Mouse (Mus musculus) layer of hippocampus, postnatal 36 days (tissue): ENCODE measurements around the gene Map3k10. TPM values are rescaled to one million over a fixed set of nuclear protein-coding genes. Genes with fewer than 3 reads are reported as not detected.

Experiments
- DNase-seq, 2 experiments: peaks; one replicate each; pipeline ENCODE4 v3.0.0; 2022
- total RNA-seq, 2 experiments: library from RNA; stranded (reverse); gene quantifications; 2 replicates each; pipeline ENCODE4 v1.2.3; 2021

Map3k10 gene
- total RNA-seq, 2 experiments from 2014 or later = 177 to 185 TPM

DNA sequence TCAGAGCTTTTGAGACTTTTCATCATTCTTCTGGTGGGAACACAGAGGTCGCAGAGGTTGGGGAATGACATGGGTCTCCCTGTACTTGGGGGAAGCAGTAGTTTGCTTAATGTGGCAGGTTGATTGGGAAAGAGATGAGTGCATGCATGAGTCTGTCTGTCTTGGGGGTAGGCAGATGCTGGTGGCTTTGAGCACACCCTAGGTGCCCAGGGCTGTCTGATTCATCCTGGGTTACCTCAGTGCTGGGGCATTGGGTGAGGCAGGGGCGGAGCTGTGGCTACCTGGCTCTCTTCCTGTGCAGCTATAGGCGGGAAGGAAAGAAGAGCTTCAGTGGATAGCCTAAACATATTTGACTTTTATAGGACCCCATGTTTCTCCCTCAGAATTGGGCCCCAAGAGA, 66.3 kb downstream of the Map3k10 start:
- no peak for DNase-seq

DNA sequence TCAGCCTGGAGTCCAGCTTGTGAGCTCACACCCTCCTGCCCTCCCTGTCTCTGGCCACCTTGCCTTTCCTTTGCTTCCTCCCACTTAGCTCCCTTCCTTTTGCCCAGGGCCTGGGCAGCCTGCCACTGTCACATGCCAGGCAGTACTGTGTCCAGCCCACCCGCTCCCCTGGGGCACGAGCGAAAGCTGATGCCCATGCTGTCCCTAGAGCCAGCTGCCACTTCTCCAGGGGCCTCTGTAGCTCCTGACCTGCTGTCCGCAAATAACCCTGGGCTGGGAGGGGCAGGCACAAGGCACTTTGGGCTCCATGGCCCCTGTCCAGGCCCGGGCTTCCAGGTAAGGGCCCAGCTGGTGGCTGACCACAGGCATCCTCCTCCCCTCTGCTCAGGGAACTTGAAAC, 66.8 kb downstream of the Map3k10 start:
- peak in 1 of 2 experiments; percentile 66 for DNase-seq

DNA sequence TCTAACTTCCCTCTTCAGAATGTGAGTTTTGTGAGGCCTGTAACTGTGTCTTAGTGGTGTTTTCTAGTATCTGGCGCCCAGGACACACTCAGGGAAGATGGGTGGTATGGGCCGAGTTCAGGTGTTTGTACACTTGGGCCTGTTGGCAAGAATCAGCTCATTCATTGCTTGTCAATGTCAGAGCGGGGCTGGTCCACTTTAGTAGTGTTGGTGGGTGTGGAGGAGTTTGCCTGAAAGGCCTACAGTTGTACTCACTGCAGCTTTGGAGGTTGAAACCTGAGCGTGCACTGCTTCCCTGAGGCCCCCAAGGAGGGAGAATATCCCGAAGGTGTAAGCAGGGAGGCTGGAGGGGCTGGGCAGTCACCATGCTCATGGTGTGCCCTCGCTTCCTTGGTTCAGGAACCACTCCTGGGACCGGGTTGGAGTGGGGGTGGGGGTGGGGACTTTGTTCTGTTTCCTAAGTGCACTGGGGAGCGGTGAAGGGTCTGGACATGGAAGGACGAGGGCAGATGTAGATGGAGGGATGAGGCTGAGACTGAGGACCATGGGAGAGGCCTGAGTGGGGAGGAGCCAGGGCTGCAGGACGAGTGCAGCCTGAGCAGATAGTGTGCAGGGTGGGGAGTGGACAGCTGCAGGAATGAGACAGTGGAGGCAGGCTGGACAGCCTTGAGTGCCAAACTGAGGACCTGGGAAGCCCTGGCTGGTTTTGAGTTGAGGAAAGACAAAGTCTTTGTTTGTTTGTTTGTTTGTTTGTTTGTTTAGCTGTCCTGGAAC, 67.7 kb downstream of the Map3k10 start:
- no peak for DNase-seq

Other genes starting within 250 kb of the Map3k10 start
- 100 to 1,000 TPM; 132 to 146 TPM for gene Sptbn4, start 226.9 kb downstream of the Map3k10 start, total RNA-seq
- gene Blvrb, start 226.6 kb downstream of the Map3k10 start, total RNA-seq = 10 to 100 TPM; 16.0 to 20.0 TPM
- gene Sertad3, start 200.8 kb downstream of the Map3k10 start, total RNA-seq = 1 to 10 TPM; 2.7 to 4.0 TPM
- 1 to 10 TPM; 6.4 to 7.0 TPM for gene Sertad1, start 187.7 kb downstream of the Map3k10 start, total RNA-seq
- under 1 TPM; 0.15 to 0.40 TPM for gene Prx, start 175.3 kb downstream of the Map3k10 start, total RNA-seq
- not detected for gene Hipk4, start 151.3 kb downstream of the Map3k10 start, total RNA-seq
- gene Pld3, start 121.4 kb downstream of the Map3k10 start, total RNA-seq = 100 to 1,000 TPM; 557 to 578 TPM
- 10 to 100 TPM; 27.2 to 28.8 TPM for gene 2310022A10Rik, start 121.4 kb downstream of the Map3k10 start, total RNA-seq
- gene Akt2, start 83.0 kb downstream of the Map3k10 start, total RNA-seq = 100 to 1,000 TPM in 1 of 2 experiments, 10 to 100 TPM in 1; 97.7 to 102 TPM
- gene Ttc9b, start 20.7 kb downstream of the Map3k10 start, total RNA-seq = 10 to 100 TPM; 45.8 to 48.2 TPM
- 10 to 100 TPM; 10.0 to 10.3 TPM for gene Zfp607b, start 14.7 kb upstream of the Map3k10 start, total RNA-seq
- 10 to 100 TPM; 33.5 to 38.7 TPM for gene Zfp60, start 56.8 kb upstream of the Map3k10 start, total RNA-seq
- gene Zfp626, start 132.6 kb upstream of the Map3k10 start, total RNA-seq = 1 to 10 TPM; 8.8 to 10.0 TPM
- gene Zfp59, start 164.0 kb upstream of the Map3k10 start, total RNA-seq = 1 to 10 TPM; 4.1 to 4.4 TPM
- 1 to 10 TPM; 1.9 to 2.5 TPM for gene Zfp607a, start 182.9 kb upstream of the Map3k10 start, total RNA-seq